Mouse (Mus musculus) small intestine, adult 2 months (tissue): Measurements from ENCODE around the gene Ubac2.

Experiments
- CTCF ChIP-seq: fragments of 200-500 bp; IDR thresholded peaks from 2 replicates; pipeline ENCODE4 v1.5.1; 2012; ENCODE audit warnings: low read depth, mild to moderate bottlenecking, control low read depth, inconsistent platforms, low read length, moderate library complexity, mixed read lengths; ENCODE audit not compliant: insufficient replicate concordance, insufficient read length; ENCODE audit errors: extremely low read depth
- POLR2A ChIP-seq: fragments of 200-500 bp; IDR thresholded peaks from 2 replicates; pipeline ENCODE4 v1.6.1; 2012; ENCODE audit warnings: low read depth, mild to moderate bottlenecking, control low read depth, inconsistent platforms, low read length, moderate library complexity

DNA sequence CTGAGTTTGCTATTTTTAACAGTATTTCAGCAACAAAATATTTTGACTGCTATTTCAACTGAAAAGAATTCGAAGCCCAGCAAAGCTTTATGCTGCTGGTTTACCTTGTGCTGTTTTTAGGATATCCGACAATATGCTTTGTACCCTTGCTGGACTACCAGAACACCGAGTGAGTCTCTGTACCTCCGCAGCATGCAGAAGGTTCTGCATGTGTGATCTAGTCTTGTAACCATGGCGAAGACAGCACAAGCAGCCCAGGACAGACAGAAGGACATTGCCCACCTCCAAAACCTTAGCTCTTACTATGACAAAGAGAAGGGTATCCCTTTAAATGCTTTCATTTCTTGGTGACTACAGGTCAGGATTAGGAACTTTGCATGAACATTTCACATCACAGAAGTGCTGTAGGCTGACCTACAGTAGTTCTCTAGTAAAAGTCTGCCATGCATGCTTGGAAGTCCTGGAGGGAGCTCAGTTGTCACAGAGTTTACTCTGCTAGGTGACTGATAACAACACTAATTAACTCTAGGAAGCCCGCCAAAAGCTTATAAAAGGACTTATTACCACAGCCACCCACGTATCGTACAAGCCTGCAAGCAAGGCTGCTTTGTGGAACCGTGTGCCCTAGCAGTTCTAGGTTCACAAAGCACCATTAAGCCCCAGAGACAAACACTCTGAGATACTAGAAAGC, 85.0 kb downstream of the Ubac2 start:
- TF ChIP-seq CTCF = no peak
- TF ChIP-seq POLR2A = no peak
